In the genomic region with DNA sequence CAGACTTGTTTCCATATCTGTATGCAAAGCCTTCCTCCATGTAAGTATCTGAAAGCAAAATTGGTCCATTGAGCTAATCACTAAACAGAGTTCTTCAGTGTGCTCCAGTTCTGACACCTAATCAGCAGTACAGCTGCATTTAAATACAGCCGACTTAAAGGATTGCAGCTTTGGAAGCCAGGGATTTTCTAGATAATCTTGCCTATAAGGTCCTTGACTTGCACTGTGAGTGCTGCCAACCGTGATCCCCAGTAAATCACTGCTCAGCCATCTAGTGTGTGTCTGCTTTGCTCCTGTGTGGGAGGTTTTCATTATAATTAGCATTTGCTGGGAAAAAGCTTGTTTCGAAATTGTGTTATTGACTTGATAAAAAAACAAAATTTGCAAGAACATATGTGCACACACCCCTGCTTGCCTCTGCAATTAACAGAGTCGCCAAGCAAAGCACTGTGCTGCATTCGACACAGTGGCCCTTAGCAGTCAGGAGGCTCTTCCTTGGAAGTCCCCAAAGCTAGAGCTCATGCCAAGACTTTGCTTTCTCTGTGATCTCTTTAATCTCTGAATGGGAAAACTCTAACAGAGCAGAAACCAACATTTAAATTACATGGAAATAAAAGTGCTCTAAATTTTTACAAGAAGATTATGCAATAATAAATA, we compare ENCODE assay signal across 19 mouse cellular contexts.
DNase-seq lines count a peak whose midpoint lies in the region; ATAC-seq lines count a peak whose summit lies in the region.
"Had no signal": no experiment of that assay in that cellular context is flagged by ENCODE, and none has a peak within 500 bp of the region (broad histone marks: within the 10 kb centered on the region; RNA-seq: fewer than 3 reads in every experiment).

No protein-coding gene starts in this region.

- no peaks in the 10 kb centered on the region for H3K36me3 ChIP-seq in midbrain, embryonic 12.5 days
- H3K36me3 ChIP-seq in midbrain, embryonic 11.5 days (ENCODE audit: control insufficient read depth, insufficient read depth, low read length), result no peaks in the 10 kb centered on the region
- H3K36me3 ChIP-seq: embryonic facial prominence, embryonic 12.5 days; heart, embryonic 13.5 days; hindbrain, embryonic 10.5 days; kidney, embryonic 15.5 days; liver, embryonic 13.5 days; neural tube, embryonic 15.5 days had no signal

- DNase-seq in frontal cortex, postnatal 10 days (ENCODE audit: low spot score in 2 of 2), result no peak
- no peak for DNase-seq in midbrain, embryonic 11.5 days (ENCODE audit: low spot score, missing footprints)
- peak; percentile 23 to 32 for DNase-seq in layer of hippocampus, adult 8-10 months (ENCODE audit: low spot score in 2 of 2)
- no peak for DNase-seq in adrenal gland, postnatal 14 days
- DNase-seq in urinary bladder, postnatal 14 days (ENCODE audit: low spot score), result no peak
- DNase-seq: B cell, adult 2 months; cerebellum, adult 11 months; cerebellum, postnatal 25 days; gastrocnemius, postnatal 36 days; liver, embryonic 13.5 days; thymus, postnatal 36 days had no signal

- H3K4me1 ChIP-seq in midbrain, embryonic 12.5 days, result peaks cover 8% of the 10 kb centered on the region; the same call in 1 of the 2 replicates
- peaks cover 3% of the 10 kb centered on the region; the same call in 1 of the 2 replicates for H3K4me1 ChIP-seq in midbrain, embryonic 11.5 days (ENCODE audit: control insufficient read depth, insufficient read depth, low read length)
- H3K4me1 ChIP-seq: embryonic facial prominence, embryonic 12.5 days; liver, embryonic 13.5 days had no signal

- 45% methylated on average over 5 of the region's 5 CpGs for WGBS in midbrain, embryonic 12.5 days
- WGBS in midbrain, embryonic 11.5 days, result 45% methylated on average over 5 of the region's 5 CpGs

- H3K9me3 ChIP-seq in midbrain, embryonic 12.5 days, result no peaks in the 10 kb centered on the region
- no peaks in the 10 kb centered on the region for H3K9me3 ChIP-seq in midbrain, embryonic 11.5 days (ENCODE audit: control insufficient read depth, low read length)
- H3K9me3 ChIP-seq: embryonic facial prominence, embryonic 12.5 days; heart, embryonic 13.5 days; hindbrain, embryonic 10.5 days; kidney, embryonic 15.5 days; liver, embryonic 13.5 days; neural tube, embryonic 15.5 days had no signal

- no peak overlapping the region for H3K4me2 ChIP-seq in midbrain, embryonic 12.5 days (replicated peaks)
- H3K4me2 ChIP-seq in midbrain, embryonic 11.5 days, result no peak overlapping the region
- H3K4me2 ChIP-seq: embryonic facial prominence, embryonic 12.5 days; heart, embryonic 13.5 days; kidney, embryonic 15.5 days; liver, embryonic 13.5 days; neural tube, embryonic 15.5 days had no signal

- no peak overlapping the region for H3K4me3 ChIP-seq in midbrain, embryonic 12.5 days
- no peak overlapping the region for H3K4me3 ChIP-seq in midbrain, embryonic 11.5 days (ENCODE audit: low read depth, low read length)
- H3K4me3 ChIP-seq: embryonic facial prominence, embryonic 12.5 days; heart, embryonic 13.5 days; hindbrain, embryonic 10.5 days; kidney, embryonic 15.5 days; liver, embryonic 13.5 days; neural tube, embryonic 15.5 days had no signal

- no peak overlapping the region for H3K9ac ChIP-seq in midbrain, embryonic 12.5 days (replicated peaks)
- H3K9ac ChIP-seq in midbrain, embryonic 11.5 days (ENCODE audit: low read length), result no peak overlapping the region
- H3K9ac ChIP-seq: embryonic facial prominence, embryonic 12.5 days; heart, embryonic 13.5 days; kidney, embryonic 15.5 days; liver, embryonic 13.5 days; neural tube, embryonic 15.5 days had no signal

- H3K27ac ChIP-seq in midbrain, embryonic 12.5 days (replicated peaks), result no peak overlapping the region
- H3K27ac ChIP-seq in midbrain, embryonic 11.5 days (ENCODE audit: low read depth, low read length), result no peak overlapping the region
- H3K27ac ChIP-seq: embryonic facial prominence, embryonic 12.5 days; heart, embryonic 13.5 days; hindbrain, embryonic 10.5 days; kidney, embryonic 15.5 days; liver, embryonic 13.5 days; neural tube, embryonic 15.5 days had no signal

- peaks cover 26% of the 10 kb centered on the region for H3K27me3 ChIP-seq in midbrain, embryonic 12.5 days
- no peaks in the 10 kb centered on the region; the same call in 1 of the 2 replicates for H3K27me3 ChIP-seq in midbrain, embryonic 11.5 days (ENCODE audit: control insufficient read depth, insufficient read depth, low read length)
- H3K27me3 ChIP-seq: embryonic facial prominence, embryonic 12.5 days; heart, embryonic 13.5 days; kidney, embryonic 15.5 days; liver, embryonic 13.5 days; neural tube, embryonic 15.5 days had no signal

- ATAC-seq in frontal cortex, adult (ENCODE audit: low TSS enrichment), result peak; percentile 35
- ATAC-seq in midbrain, embryonic 12.5 days (ENCODE audit: low FRiP score, low read depth), result 0 out of 2 replicates have a peak, but pooled peaks have one; percentile 50
- no peak for ATAC-seq in midbrain, embryonic 11.5 days (ENCODE audit: low FRiP score)
- ATAC-seq: Patski had no signal

Comparison
In these comparisons a context has a peak if more than half of its experiments do, and no peak if none do; other contexts are left out.
1. DNase-seq: peak in layer of hippocampus, adult 8-10 months (2 of 2); none in frontal cortex, postnatal 10 days (0 of 2), midbrain, embryonic 11.5 days (single experiment), adrenal gland, postnatal 14 days (single experiment) and urinary bladder, postnatal 14 days (single experiment).